Mouse (Mus musculus) kidney, adult 9 months (tissue): ENCODE results near the gene Psmb7.

Source experiments
- DNase-seq: peaks from one replicate; pipeline ENCODE4 v3.0.0; 2022

Psmb7 gene

GRCm38 (mm10) chr2:38586733-38587132 lies 57.2 kb downstream of the Psmb7 start:
- DNase-seq, result no peak

- peak; percentile 50 for DNase-seq
Measured at GRCm38 (mm10) chr2:38585379-38585736, 58.5 kb downstream of the Psmb7 start.

GRCm38 (mm10) chr2:38584514-38585378 lies 59.1 kb downstream of the Psmb7 start:
- DNase-seq, result no peak

DNA sequence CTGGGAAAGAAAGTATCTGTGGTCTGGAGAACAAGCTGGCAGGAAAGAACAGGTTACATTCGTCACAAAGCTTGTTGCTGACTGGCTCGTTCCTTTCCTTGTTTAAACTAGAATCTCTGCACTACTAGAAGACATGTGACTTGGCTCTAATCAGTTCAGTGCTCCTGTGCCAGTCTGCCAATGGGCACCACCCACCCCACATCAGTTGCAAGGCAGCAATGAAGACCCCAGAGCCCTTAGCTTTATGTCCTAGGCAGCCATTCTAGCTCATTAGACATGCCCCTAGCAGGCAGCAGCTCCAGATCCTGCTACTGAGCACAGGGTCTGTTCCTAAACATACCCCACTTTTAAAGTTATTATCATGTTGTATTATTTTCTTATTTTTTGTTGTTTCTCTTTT lies 59.9 kb downstream of the Psmb7 start:
- no peak for DNase-seq

DNA sequence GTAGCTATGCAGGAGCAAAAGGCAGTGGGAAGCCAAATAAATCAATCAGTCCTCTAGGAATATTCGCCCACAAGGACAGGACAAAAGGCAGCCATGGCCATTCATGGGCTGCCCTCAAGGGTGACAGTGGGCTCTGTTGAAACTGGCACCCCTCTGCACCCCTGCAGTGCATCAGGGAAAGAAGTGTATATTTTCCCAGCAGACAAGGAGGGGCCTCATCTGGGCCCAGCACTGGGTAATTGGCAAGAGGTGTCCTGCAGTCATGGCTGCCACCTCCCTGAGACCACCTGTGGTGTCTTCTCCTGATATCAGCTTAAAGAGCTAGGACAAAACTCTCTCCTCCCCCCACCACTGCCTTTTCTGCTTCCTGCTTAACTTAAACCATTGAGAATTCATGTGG lies 64.4 kb downstream of the Psmb7 start:
- DNase-seq, result no peak

DNA sequence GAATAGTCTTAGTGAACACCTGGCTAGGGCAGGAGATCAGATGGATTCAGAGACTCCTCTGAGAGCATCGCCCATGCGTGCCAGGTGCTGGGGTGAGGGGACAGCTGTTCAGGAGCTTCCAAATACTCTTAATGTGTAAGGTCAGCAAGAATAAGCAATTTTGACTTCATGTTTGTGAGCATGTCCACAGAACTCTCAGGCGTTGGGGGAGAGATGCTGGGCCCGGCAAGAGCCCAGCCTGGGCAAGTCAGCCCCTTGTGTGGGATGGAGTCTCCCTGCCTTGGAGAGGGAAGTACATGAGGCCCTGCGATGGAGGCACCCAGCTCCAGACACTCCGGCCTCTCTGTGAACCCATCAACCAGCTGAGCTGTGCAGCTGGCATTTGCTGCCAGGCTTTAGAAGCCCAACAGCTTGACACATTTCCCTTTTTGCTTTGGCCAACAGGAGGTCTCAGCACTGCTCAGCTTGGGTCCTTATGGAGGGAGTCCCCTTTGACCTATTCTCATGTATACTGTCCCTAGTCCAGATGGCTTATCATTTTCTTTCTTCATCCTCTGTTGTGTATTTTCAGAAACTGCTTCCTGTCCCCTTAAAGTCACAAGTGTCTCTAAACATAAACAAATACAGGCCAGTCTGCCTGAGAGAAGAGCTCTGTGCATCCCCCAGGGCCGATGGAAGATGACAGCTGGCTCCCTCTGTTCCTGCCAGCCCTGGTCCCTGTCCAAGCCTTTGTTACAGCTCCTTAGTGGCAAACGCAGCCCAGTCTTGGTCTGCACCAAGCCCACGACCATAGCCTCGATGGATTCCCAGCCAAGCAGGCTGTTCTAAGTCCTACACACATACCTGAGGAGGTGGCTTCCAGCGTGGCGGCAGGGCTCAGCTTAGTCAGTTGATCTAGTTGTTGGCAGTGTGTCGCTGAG lies 65.0 kb downstream of the Psmb7 start:
- DNase-seq, result no peak

DNA sequence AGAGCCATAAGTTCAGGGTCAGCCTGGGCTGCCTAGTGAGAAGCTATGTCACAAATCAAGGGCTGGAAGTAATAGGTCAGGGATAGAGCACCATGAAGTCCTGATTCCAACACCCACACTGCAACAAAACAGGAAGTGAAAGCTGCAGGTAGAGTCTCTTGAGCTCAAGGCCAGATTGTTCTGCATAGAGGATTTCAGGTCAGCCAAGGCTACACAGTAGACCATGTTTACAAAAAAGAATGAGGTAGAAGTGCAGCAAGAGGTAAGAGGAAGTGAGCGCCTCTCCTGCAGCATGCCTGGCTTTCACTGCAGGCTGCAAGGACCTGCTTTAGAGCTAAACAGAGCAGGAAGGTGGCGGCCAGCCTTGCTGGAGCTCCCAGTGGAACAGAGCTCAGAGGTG lies 69.2 kb downstream of the Psmb7 start:
- DNase-seq, result no peak

DNA sequence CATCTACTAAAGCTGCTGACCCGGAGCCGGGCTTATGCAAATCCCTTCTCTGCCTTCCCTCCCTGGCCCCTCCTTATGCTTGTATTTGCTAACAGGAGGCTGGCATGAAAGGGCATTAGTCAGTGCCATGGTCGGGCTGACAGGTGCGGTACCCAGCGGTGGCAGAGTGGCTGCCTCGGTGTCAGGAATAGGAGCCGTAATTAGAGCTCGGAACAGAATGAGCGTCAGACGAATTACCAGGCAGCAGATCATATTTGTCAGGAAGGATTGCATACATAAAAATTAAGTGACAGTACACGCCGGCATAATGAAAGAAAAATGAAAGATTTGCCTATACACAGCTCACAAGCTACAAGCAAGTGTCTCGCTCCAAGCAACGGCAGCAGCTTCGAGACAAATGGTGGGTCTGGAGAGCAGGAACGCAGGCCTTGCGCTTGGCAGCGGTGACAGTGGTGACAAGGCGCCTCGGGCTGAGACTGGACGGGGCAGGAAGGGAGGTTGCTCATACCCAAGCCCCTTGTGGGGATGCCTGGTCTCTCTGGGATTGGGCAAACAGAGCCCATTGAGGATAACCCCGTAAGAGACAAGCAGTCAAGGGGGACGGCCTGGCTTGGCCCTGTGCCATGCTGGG lies 71.8 kb downstream of the Psmb7 start:
- DNase-seq, result no peak

GRCm38 (mm10) chr2:38562596-38562995 lies 81.3 kb downstream of the Psmb7 start:
- peak; percentile 22 for DNase-seq

DNA sequence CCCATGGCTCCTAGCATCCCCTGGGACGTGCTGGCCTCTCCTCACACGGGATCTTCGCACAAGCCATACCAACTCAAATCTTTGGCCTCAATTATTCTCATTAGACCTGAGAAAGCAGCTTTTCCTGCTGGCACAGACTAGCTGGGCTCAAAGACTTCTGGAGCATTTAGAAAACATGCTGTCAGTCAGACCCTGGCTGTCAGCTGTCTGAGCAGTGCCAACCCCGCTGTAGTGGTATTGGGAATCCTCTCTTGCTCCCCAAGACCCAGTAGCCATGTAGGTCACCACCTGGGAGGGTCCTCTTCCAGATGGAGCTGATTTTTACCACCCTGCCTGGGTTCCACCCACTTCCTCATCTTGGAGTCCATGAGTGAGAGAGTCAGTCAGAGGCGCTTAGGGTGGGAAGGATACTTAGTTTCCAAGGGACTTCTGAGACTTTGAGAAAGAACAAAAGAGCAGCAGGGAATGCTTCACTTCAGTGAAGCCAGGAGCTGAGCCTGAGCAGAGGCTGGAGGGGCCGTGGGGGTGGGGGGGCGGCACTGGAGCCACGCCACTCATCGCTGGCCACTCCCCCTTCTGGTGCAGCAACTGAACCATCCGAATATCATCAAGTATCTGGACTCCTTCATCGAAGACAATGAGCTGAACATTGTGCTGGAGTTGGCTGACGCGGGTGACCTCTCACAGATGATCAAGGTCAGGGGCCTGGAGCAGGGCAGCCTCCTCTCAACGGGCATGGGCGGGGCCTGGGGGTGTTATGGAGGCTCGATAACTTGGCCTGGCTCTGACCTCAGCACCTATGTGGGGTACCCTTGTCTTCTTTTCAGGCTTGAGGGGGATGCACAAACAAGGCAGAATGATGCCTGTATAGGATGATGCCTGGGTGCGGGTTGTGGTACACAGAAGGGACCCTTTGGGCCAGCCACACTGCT lies 83.3 kb downstream of the Psmb7 start:
- DNase-seq, result no peak

GRCm38 (mm10) chr2:38556721-38557120 lies 87.2 kb downstream of the Psmb7 start:
- DNase-seq, result no peak

DNA sequence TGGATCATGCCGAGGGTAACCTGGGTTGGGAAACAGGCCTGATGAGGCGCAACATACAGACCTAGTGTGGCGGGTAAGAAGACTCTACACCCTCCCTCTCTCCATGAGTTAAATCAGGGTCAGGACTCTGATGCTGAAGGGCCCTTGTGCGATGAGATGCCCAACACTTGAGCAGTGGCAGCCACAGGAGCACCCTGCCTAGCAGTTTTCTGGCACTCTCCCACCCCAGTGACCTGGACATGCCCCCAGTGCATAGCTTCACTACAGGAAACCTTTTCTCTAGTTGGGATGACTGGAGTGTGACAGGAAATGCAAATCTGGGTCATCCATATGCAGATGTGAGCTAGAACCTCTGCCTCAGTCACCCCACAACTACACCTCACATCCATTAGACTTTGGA lies 88.2 kb downstream of the Psmb7 start:
- no peak for DNase-seq

GRCm38 (mm10) chr2:38554226-38554995 lies 89.5 kb downstream of the Psmb7 start:
- no peak for DNase-seq

DNA sequence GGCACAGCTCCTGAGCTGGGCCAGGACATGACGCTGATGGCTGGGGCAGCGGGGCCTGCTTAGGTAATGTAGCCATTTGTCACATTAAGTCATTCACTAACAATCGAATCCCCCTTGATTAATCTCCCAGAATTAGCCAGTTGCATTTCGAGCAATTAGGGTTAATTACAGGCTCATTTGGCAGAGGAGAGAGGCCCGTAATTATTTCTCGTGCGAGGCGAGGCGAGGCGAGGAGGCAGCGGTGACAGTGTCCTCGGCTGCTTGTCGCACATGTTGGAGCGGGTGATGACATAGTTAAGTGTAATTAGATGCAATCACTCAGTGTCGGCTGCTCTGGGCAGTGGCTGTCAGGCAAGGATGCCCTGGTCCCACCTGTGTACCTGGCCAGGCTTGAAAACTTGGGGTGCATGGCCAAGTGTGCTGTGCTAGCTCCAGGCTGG lies 91.9 kb downstream of the Psmb7 start:
- no peak for DNase-seq

DNA sequence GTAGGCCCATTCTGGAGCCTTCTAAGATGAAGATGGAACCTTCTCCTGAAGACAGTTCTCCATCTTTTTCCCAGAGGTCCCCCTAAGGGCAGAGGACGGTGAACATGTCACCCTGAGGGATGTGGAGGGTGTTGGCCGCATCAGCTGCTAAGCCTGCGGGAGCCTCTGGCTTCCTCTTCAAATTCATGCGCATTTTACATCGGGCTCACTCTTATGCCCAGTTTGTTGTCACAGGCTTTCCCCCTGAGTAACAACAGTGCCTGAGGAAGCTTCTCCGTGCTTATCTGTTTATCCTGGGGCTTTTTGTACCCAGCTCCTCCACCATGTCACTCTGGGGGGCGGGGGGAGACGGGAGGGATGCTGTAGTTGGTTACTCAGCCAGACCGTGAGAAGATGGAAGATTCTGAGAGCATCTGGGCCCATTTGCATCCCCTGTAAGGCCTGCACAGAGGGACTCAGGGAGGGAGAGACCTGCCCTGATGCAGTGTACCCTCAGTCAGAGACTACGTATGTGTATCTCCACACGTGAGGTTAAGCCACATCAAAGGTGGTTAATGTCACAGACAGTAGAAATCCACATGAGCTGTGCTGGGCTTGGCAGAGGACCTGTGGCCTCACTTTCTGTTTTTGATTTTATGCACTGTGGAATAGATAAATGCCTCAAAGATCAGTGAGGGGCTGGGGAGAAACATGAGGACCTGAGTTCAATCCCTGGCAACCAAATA lies 95.9 kb downstream of the Psmb7 start:
- no peak for DNase-seq

DNA sequence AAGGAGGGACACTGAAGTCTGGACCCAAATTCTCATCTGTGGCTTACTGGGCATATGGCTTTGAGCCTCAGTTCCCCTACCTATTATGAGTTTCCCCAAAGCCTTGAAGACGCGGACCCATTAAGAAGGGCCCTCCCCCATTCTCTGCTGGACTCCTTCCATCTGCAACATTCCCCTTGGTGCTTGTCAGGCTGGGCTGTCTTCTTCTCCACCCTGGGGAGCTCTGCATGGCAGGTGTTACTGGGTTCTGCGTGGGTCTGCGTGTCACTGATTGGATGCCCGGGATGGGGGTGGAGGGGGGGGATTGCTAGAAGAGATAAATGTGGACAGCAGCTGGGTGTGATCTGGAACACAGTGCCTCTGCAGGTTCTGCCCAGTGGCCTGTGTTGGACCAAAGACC lies 97.1 kb downstream of the Psmb7 start:
- no peak for DNase-seq

DNA sequence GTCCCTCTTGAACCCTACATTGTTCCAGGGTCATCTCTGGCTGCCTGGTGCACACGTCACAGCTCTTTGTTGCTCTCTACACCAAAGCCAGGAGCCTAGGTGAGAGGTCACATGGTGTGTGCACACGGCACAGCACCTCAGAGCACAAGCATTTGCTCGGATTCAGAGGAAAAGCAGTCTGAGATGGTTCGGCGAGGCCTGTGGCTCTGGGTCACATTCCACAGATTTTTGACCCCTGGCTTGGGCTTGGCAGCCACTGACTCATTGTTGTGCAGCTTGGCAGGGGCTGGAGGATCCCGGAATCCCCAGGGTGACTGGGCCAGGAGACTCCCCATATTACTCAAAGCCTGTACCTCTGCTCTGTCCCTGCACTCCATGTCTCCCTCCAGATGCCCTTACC lies 97.7 kb downstream of the Psmb7 start:
- peak; percentile 81 for DNase-seq

- DNase-seq, result no peak
Measured at GRCm38 (mm10) chr2:38545706-38546105, 98.2 kb downstream of the Psmb7 start.

- DNase-seq, result no peak
Measured at GRCm38 (mm10) chr2:38544982-38545381, 98.9 kb downstream of the Psmb7 start.

DNA sequence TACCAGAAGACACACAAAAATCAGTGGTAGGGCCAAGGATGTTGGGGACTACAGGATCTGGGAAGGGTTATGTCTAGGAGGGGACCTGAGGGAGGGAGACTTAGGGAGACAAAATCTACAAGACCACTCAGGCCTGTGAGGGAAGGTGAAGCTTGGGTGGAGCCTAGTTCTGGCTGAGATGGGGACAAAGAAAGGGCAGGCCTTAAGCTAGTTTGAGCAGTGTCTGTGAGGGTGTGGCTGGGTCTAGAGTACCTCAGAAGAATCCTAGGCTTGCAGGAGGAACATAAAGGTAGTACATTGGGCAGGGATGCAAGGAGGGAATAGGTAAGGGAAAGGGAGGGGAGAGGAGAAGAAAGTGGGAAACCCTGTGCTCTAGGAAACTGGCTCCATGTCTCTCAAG lies 99.5 kb downstream of the Psmb7 start:
- no peak for DNase-seq

DNA sequence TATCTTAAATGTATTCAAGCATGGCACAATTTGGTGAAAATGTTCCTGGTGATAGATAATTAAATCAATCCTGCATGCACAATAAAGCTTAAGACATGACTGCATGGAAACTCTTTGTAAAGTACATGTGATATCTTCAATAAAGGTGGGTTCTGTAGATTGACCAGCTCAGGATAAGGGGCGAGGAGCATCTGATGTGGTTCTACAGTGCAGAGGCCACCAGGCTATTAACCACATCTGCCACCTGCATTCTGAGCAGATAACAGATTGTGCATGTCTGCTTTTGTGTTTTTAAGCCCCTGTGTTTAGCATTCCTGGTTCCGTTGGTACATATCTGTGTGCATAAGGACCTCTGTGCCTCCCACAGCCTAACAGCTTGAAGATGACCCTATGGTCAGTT lies 100.7 kb downstream of the Psmb7 start:
- DNase-seq, result no peak
